Mouse (Mus musculus): ENCODE results near the gene Mnat1.

DNA sequence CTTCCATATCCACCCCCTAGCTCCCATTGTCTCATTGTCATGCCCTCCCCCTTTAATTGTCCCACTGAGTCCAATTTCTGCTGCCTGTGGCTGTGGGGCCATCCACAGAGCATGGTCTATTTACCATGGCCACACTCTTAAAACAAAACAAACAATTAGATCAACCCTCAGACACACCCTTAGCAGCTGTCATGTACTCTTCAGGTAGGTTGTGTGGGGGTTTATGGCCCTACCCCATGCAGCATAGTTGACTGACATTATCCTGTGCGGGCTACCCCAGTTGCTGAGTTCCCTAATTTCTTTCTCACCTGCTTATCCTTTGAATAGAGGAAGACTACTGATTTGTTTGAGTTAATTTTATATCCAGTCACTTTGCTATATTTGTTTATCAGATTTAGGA lies 136.8 kb downstream of the Mnat1 start:
- TF ChIP-seq CTCF (conservative IDR thresholded peaks at IDR 0.05; ENCODE audit: low read length): no peak
- no peak for TF ChIP-seq POU5F1 (IDR thresholded peaks at IDR 0.05; ENCODE audit: borderline replicate concordance, low read length)

Data from E14TG2a.4 (cell line).